Mouse (Mus musculus) forebrain, embryonic 11.5 days (tissue): Measurements from ENCODE around the gene Olfr1425. TPM values are rescaled to one million over a fixed set of nuclear protein-coding genes. Genes with fewer than 3 reads are reported as not detected.
"Not testable (repeated sequence)": the region's sequence is repeated elsewhere in the genome, so short reads cannot be mapped to it uniquely, and the experiment has no call there.

Experiments used
- ATAC-seq: fragments of 200-750 bp; cut with Nextera tagmentation; replicated peaks from 2 replicates; pipeline ENCODE4 v1.8.0; 2017; ENCODE audit warnings: moderate TSS enrichment; ENCODE audit not compliant: low FRiP score
- DNase-seq: peaks from one replicate; pipeline ENCODE4 v3.0.0-alpha.2; 2017; ENCODE audit warnings: low spot score
- H3K27ac ChIP-seq: fragments of 300-500 bp; sonication (generic); 2 replicates; pipeline ENCODE4 v1.5.1; 2014; ENCODE audit warnings: low read depth, low read length
- H3K27me3 ChIP-seq: fragments of 300-500 bp; sonication (generic); 2 replicates; pipeline ENCODE4 v1.6.1; 2014; ENCODE audit warnings: mild to moderate bottlenecking, low read length, mixed read lengths; ENCODE audit not compliant: control insufficient read depth, insufficient read depth
- H3K36me3 ChIP-seq: fragments of 300-500 bp; sonication (generic); 2 replicates; pipeline ENCODE4 v1.6.1; 2014; ENCODE audit warnings: mild to moderate bottlenecking, low read length, moderate library complexity, mixed read lengths; ENCODE audit not compliant: control insufficient read depth, insufficient read depth
- H3K4me1 ChIP-seq: fragments of 300-500 bp; sonication (generic); replicated peaks from 2 replicates; pipeline ENCODE4 v1.6.1; 2014; ENCODE audit warnings: low read length, mixed read lengths; ENCODE audit not compliant: control insufficient read depth, insufficient read depth
- H3K4me2 ChIP-seq: fragments of 300-500 bp; sonication (generic); 2 replicates; pipeline ENCODE4 v1.6.1; 2014; ENCODE audit warnings: low read depth, mild to moderate bottlenecking, low read length, moderate library complexity, mixed read lengths; ENCODE audit not compliant: severe bottlenecking
- H3K4me3 ChIP-seq: fragments of 300-500 bp; sonication (generic); 2 replicates; pipeline ENCODE4 v1.5.1; 2014; ENCODE audit warnings: low read depth, low read length
- H3K9ac ChIP-seq: fragments of 300-500 bp; sonication (generic); 2 replicates; pipeline ENCODE4 v1.6.1; 2014; ENCODE audit warnings: low read length
- H3K9me3 ChIP-seq: fragments of 300-500 bp; sonication (generic); 2 replicates; pipeline ENCODE4 v1.6.1; 2016; ENCODE audit warnings: low read length, mixed read lengths; ENCODE audit not compliant: control insufficient read depth
- WGBS: fragments of 180-500 bp; shearing (Covaris S2); extraction: QIAGEN DNeasy Blood & Tissue Kit; methylation state at CpG from one replicate; pipeline ENCODE4 v1.1.7; 2014; 5-methylcytosine and 5-hydroxymethylcytosine counted together
- polyA plus RNA-seq: library from polyadenylated mRNA; unstranded; fragments of >200 nt; fragmentation: Nextera tagmentation; extraction: Ambion mirVana; gene quantifications from 2 replicates; pipeline ENCODE4 v1.2.1, GENCODE M21; 2014

Gene Olfr1425
- polyA plus RNA-seq, 1 experiment from 2014 or later: not detected

- H3K4me3 ChIP-seq, ATAC-seq, H3K27ac ChIP-seq, H3K4me2 ChIP-seq, H3K36me3 ChIP-seq, H3K27me3 ChIP-seq, H3K9me3 ChIP-seq, DNase-seq, H3K9ac ChIP-seq, H3K4me1 ChIP-seq: not testable (repeated sequence)
- 78% methylated on average over 1 of the region's 1 CpGs for WGBS
Measured at GRCm38 (mm10) chr19:12067806-12068205, 9.7 kb downstream of the Olfr1425 start.

GRCm38 (mm10) chr19:12062582-12062981 lies 14.9 kb downstream of the Olfr1425 start, which contains the start of gene Olfr1424:
Olfr1424 (minus strand) TSS chr19:12062682.
- H3K36me3 ChIP-seq, ATAC-seq, H3K27ac ChIP-seq, H3K9me3 ChIP-seq, H3K4me1 ChIP-seq, DNase-seq, H3K4me3 ChIP-seq, H3K4me2 ChIP-seq, H3K9ac ChIP-seq, H3K27me3 ChIP-seq: not testable (repeated sequence)
- WGBS: 94% methylated on average over 1 of the region's 1 CpGs

GRCm38 (mm10) chr19:12043163-12043562 lies 34.4 kb downstream of the Olfr1425 start:
- WGBS: 90% methylated on average over 5 of the region's 5 CpGs
- ATAC-seq: no peak
- Histone ChIP-seq H3K4me2 (no peak overlapping the region), H3K4me3 (no peak overlapping the region), H3K27me3 (no peaks in the 10 kb centered on the region), H3K9me3 (no peaks in the 10 kb centered on the region), H3K4me1 (no peaks in the 10 kb centered on the region), H3K27ac (no peak overlapping the region), H3K9ac (no peak overlapping the region), H3K36me3 (no peaks in the 10 kb centered on the region)
- DNase-seq: no peak

- DNase-seq (no peak), ATAC-seq (no peak)
- Histone ChIP-seq H3K27me3 (no peaks in the 10 kb centered on the region), H3K36me3 (no peaks in the 10 kb centered on the region), H3K9me3 (no peaks in the 10 kb centered on the region), H3K27ac (no peak within 1 kb of the TSS), H3K4me3 (no peak within 1 kb of the TSS), H3K9ac (no peak within 1 kb of the TSS), H3K4me2 (no peak within 1 kb of the TSS), H3K4me1 (no peaks in the 10 kb centered on the region)
- 73% methylated on average over 2 of the region's 2 CpGs for WGBS
Measured at GRCm38 (mm10) chr19:12041217-12041616, 36.3 kb downstream of the Olfr1425 start, which contains the start of gene Olfr1423. Olfr1423 (minus strand) TSS chr19:12041317.

- Histone ChIP-seq H3K4me1 (no peaks in the 10 kb centered on the region), H3K27ac (no peak overlapping the region), H3K36me3 (no peaks in the 10 kb centered on the region), H3K9me3 (no peaks in the 10 kb centered on the region), H3K4me3 (no peak overlapping the region), H3K4me2 (no peak overlapping the region), H3K9ac (no peak overlapping the region), H3K27me3 (no peaks in the 10 kb centered on the region)
- no peak for DNase-seq
- no peak for ATAC-seq
Measured at GRCm38 (mm10) chr19:12037727-12038126, 39.8 kb downstream of the Olfr1425 start.

GRCm38 (mm10) chr19:12026606-12027005 lies 50.9 kb downstream of the Olfr1425 start:
- DNase-seq: no peak
- no peak overlapping the region for H3K27ac ChIP-seq
- H3K9me3 ChIP-seq: no peaks in the 10 kb centered on the region
- ATAC-seq: no peak
- no peaks in the 10 kb centered on the region for H3K27me3 ChIP-seq
- no peak overlapping the region for H3K9ac ChIP-seq
- no peak overlapping the region for H3K4me2 ChIP-seq
- no peaks in the 10 kb centered on the region for H3K36me3 ChIP-seq
- no peak overlapping the region for H3K4me3 ChIP-seq
- 92% methylated on average over 2 of the region's 2 CpGs for WGBS
- no peaks in the 10 kb centered on the region for H3K4me1 ChIP-seq

- Histone ChIP-seq H3K27ac (no peak overlapping the region), H3K9ac (no peak overlapping the region), H3K27me3 (no peaks in the 10 kb centered on the region), H3K4me3 (no peak overlapping the region), H3K4me1 (no peaks in the 10 kb centered on the region), H3K4me2 (no peak overlapping the region), H3K36me3 (no peaks in the 10 kb centered on the region), H3K9me3 (no peaks in the 10 kb centered on the region)
- DNase-seq (no peak), ATAC-seq (no peak)
- WGBS: 87% methylated on average over 3 of the region's 3 CpGs
Measured at GRCm38 (mm10) chr19:12025333-12025732, 52.2 kb downstream of the Olfr1425 start.

GRCm38 (mm10) chr19:12024149-12024548 lies 53.4 kb downstream of the Olfr1425 start:
- DNase-seq: no peak
- ATAC-seq: no peak
- H3K27ac ChIP-seq: no peak overlapping the region

More at GRCm38 (mm10) chr19:12024149-12024548, 53.4 kb downstream of the Olfr1425 start:
- H3K9ac ChIP-seq: no peak overlapping the region
- no peaks in the 10 kb centered on the region for H3K4me1 ChIP-seq
- WGBS: 92% methylated on average over 4 of the region's 4 CpGs
- no peaks in the 10 kb centered on the region for H3K36me3 ChIP-seq
- no peaks in the 10 kb centered on the region for H3K9me3 ChIP-seq
- no peaks in the 10 kb centered on the region for H3K27me3 ChIP-seq
- no peak overlapping the region for H3K4me3 ChIP-seq
- no peak overlapping the region for H3K4me2 ChIP-seq
